Mouse (Mus musculus) lung, postnatal 14 days (tissue): ENCODE data around the gene Lrig3.

Experiments
- DNase-seq: peaks from one replicate; pipeline ENCODE4 v3.0.0; 2021

The Lrig3 gene

DNA sequence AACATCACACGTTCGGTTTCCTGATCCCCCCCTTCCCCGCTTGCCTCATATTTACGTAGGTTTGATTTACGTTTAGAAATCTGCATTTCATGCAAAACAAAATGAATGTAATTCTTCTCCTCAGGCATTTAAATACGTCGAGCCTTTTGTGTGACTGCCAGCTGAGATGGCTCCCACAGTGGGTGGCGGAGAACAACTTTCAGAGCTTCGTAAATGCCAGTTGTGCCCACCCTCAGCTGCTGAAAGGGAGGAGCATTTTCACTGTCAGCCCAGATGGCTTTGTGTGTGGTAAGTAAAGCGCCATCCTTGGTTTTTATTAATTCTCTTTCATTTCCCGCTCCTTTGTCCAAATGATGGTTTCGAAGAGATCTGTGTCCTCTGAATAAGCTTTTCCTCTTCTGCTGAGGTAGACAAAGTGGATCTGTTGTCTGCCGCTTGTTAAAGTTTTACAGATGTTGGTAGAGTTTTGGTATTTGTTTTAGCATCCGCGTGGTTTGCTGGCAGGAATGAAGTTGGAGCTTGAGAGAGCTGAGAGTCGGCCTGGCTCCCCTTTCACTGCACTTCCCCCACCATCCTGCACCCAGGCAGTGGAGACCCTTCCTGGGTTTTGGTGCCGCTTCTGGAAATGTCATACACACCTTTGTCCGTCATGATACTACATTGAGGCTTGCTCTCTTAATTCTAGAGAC is 37.0 kb downstream of the Lrig3 start:
- DNase-seq = no peak

- DNase-seq = no peak
Measured at GRCm38 (mm10) chr10:126003857-126004256, 37.9 kb downstream of the Lrig3 start.

DNA sequence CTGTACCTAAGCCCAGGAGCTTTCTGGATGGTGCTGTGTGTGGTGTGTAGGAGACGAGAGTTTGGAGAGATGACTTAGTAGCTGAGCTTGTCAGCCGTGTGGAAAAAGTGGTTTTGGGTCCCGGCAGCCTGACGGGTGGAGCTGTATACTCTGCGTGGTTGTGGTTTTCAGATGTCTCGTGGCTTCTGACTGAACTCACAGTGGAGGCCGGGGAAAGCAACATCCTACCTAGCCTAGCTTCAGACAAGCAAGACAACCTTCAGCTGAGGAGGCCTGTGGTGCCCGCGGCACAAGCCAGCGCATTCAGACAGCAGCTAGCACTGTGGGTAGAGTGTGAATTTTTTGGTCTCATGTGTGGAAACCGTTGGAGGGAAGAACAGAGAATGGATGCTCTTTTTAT is 47.7 kb downstream of the Lrig3 start:
- DNase-seq = no peak

- no peak for DNase-seq
Measured at GRCm38 (mm10) chr10:126014673-126015072, 48.7 kb downstream of the Lrig3 start.

DNA sequence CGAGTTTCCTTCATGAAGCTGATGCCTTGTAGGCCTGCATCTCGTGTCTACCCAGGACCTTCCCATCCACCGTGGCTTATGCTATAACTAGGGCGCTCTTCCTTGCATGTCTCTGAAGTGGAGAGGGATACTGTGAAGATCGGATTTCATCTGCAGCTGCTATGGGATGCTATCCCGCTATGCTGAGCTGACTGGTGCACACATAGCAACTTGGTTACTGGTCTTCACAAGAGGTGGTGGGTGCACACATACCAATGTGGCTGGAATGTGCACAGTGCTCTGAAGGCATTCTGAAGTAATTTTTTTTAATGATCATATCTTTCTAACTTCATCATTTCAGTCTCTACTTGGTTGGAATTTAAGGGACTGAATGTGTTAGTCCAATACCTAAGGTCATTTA is 49.7 kb downstream of the Lrig3 start:
- DNase-seq = no peak

- DNase-seq = no peak
Measured at GRCm38 (mm10) chr10:126019350-126019991, 53.5 kb downstream of the Lrig3 start.

DNA sequence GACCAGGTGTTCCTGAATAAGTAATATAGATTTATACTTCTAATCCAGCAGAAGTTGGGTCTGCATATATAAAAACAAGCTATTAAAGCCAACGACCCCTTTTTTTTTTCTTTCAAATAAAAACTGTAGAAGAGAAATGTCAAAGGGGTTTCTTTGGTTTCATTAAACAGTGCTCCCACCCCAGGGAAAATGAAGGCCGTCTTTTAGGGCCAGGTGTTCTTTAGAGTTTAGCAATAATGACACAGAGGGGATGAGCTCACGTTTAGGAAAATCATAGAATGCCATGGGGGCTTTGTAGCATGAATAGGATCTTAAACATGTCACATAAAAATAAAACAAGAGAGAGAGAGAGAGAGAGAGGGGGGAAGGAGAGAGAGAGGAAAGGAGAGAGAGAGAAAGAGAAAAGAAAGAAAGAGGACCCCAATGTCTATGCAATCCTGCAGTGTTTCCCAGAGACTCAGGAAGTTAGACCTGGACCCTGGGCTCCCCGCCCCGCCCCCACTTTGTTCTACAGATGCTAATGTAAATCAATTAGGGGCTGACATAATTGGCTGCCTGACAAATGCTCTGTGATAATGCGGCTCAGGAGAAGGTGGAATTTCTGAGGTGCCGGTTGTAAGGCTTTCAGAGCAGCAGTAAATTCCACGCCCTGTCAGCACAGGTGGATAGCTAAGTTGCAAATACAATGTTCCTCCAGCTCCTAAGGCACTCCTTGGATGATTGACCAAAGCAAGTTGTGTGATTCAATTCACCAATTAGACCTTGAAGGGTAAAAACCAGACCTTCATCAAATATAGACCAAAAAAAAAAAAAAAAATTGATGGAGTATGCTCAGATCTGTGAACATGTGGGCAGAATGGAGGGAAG is 62.8 kb downstream of the Lrig3 start:
- DNase-seq = no peak

- DNase-seq = no peak
Measured at GRCm38 (mm10) chr10:126029441-126030114, 63.6 kb downstream of the Lrig3 start.

GRCm38 (mm10) chr10:126056881-126057280 is 90.9 kb downstream of the Lrig3 start:
- DNase-seq = no peak

- no peak for DNase-seq
Measured at GRCm38 (mm10) chr10:126062812-126063211, 96.8 kb downstream of the Lrig3 start.
